In genomic region chr1:151343571-151344282, GRCm38 (mm10) we compare ENCODE assay signal across 7 mouse cellular contexts. TPM values are rescaled to one million over a fixed set of nuclear protein-coding genes. Genes with fewer than 3 reads are reported as not detected.
DNase-seq lines count a peak whose midpoint lies in the region; ATAC-seq and TF ChIP-seq lines count a peak whose summit lies in the region.

No protein-coding gene starts in this region.

- DNase-seq in adipocyte (ENCODE audit: low spot score) = peak; percentile 30
- no peak for DNase-seq in forebrain, embryonic 11.5 days (ENCODE audit: low spot score)
- DNase-seq in lung, postnatal 0 days (ENCODE audit: low spot score) = peak; percentile 42
- peak; percentile 19 to 42 for DNase-seq in spleen, adult 18-20 months
- DNase-seq in testis, postnatal 10 days (ENCODE audit: low spot score) = no peak

- H3K9me3 ChIP-seq in ES-Bruce4 (replicated peaks; ENCODE audit: control insufficient read depth, insufficient read depth, low read length, poor library complexity, severe bottlenecking) = no peaks in the 10 kb centered on the region
- no peaks in the 10 kb centered on the region for H3K9me3 ChIP-seq in forebrain, embryonic 11.5 days (ENCODE audit: control insufficient read depth, low read length)
- no peaks in the 10 kb centered on the region for H3K9me3 ChIP-seq in intestine, postnatal 0 days (ENCODE audit: control insufficient read depth)
- H3K9me3 ChIP-seq in lung, postnatal 0 days (ENCODE audit: low read length) = no peaks in the 10 kb centered on the region

- TF ChIP-seq CTCF in ES-Bruce4 (IDR thresholded peaks at IDR 0.05; ENCODE audit: low read depth, low read length) = no peak
- peak; percentile 52 for TF ChIP-seq CTCF in intestine, postnatal 0 days (IDR thresholded peaks at IDR 0.05; ENCODE audit: low read depth)
- TF ChIP-seq CTCF in lung, postnatal 0 days (IDR thresholded peaks at IDR 0.05) = peak; percentile 45

- no peaks in the 10 kb centered on the region for H3K27me3 ChIP-seq in ES-Bruce4 (ENCODE audit: control insufficient read depth, insufficient read depth, low read length, poor library complexity, severe bottlenecking)
- no peaks in the 10 kb centered on the region for H3K27me3 ChIP-seq in forebrain, embryonic 11.5 days (ENCODE audit: control insufficient read depth, insufficient read depth, low read length)
- H3K27me3 ChIP-seq in intestine, postnatal 0 days (replicated peaks; ENCODE audit: control insufficient read depth, insufficient read depth, low read length) = no peaks in the 10 kb centered on the region
- H3K27me3 ChIP-seq in lung, postnatal 0 days (replicated peaks; ENCODE audit: insufficient read depth, low read length) = no peaks in the 10 kb centered on the region

- WGBS in forebrain, embryonic 11.5 days = 1% methylated on average over 17 of the region's 17 CpGs
- WGBS in intestine, postnatal 0 days = 2% methylated on average over 17 of the region's 17 CpGs
- WGBS in lung, postnatal 0 days = under 1% methylated on average over 14 of the region's 17 CpGs

- H3K4me2 ChIP-seq in forebrain, embryonic 11.5 days (ENCODE audit: low read depth, low read length, severe bottlenecking) = peak overlapping the region; percentile 67
- H3K4me2 ChIP-seq in intestine, postnatal 0 days (replicated peaks; ENCODE audit: low read depth) = peak overlapping the region; percentile 74
- peak overlapping the region; percentile 86 for H3K4me2 ChIP-seq in lung, postnatal 0 days (replicated peaks; ENCODE audit: low read depth, low read length)

- peak overlapping the region; percentile 41; the same call in 1 of the 2 replicates for H3K9ac ChIP-seq in ES-Bruce4 (ENCODE audit: low read depth, poor library complexity, severe bottlenecking)
- peak overlapping the region; percentile 96 for H3K9ac ChIP-seq in forebrain, embryonic 11.5 days (ENCODE audit: low read length)
- H3K9ac ChIP-seq in intestine, postnatal 0 days (ENCODE audit: low read depth, low read length) = peak overlapping the region; percentile 93; the same call in 1 of the 2 replicates
- peak overlapping the region; percentile 20; the same call in 1 of the 2 replicates for H3K9ac ChIP-seq in lung, postnatal 0 days (replicated peaks; ENCODE audit: low read depth)

- 0 out of 2 replicates have a peak overlapping the region, but pooled peaks have one; percentile 41 for H3K27ac ChIP-seq in ES-Bruce4 (ENCODE audit: insufficient read depth, low read length)
- no peak overlapping the region for H3K27ac ChIP-seq in forebrain, embryonic 11.5 days (ENCODE audit: low read depth, low read length)
- H3K27ac ChIP-seq in intestine, postnatal 0 days (ENCODE audit: low read depth, low read length) = peak overlapping the region; percentile 96
- peak overlapping the region; percentile 92 for H3K27ac ChIP-seq in lung, postnatal 0 days (ENCODE audit: low read length)

- TF ChIP-seq EP300 in ES-Bruce4 (IDR thresholded peaks at IDR 0.05; ENCODE audit: insufficient read depth, low read depth, low read length) = no peak
- no peak for TF ChIP-seq EP300 in lung, postnatal 0 days (IDR thresholded peaks at IDR 0.05)

- H3K4me1 ChIP-seq in ES-Bruce4 (ENCODE audit: control insufficient read depth, insufficient read depth, low read length) = no peaks in the 10 kb centered on the region
- peaks cover 5% of the 10 kb centered on the region; the same call in 1 of the 2 replicates for H3K4me1 ChIP-seq in forebrain, embryonic 11.5 days (replicated peaks; ENCODE audit: control insufficient read depth, insufficient read depth, low read length)
- peaks cover 12% of the 10 kb centered on the region; the same call in 1 of the 2 replicates for H3K4me1 ChIP-seq in intestine, postnatal 0 days (replicated peaks; ENCODE audit: control insufficient read depth, insufficient read depth, low read length)
- H3K4me1 ChIP-seq in lung, postnatal 0 days (ENCODE audit: insufficient read depth, low read depth, low read length) = peaks cover 10% of the 10 kb centered on the region; the same call in 1 of the 2 replicates

- no peak for TF ChIP-seq POLR2A in ES-Bruce4 (IDR thresholded peaks at IDR 0.05; ENCODE audit: insufficient read depth, low read length)

- peak overlapping the region; percentile 87 for H3K4me3 ChIP-seq in ES-Bruce4 (ENCODE audit: low read depth, low read length)
- peak overlapping the region; percentile 94 for H3K4me3 ChIP-seq in forebrain, embryonic 11.5 days (ENCODE audit: low read depth, low read length)
- peak overlapping the region; percentile 95 for H3K4me3 ChIP-seq in intestine, postnatal 0 days (ENCODE audit: low read depth, low read length)
- peak overlapping the region; percentile 84 for H3K4me3 ChIP-seq in lung, postnatal 0 days (ENCODE audit: low read depth, low read length)

- H3K36me3 ChIP-seq in ES-Bruce4 (ENCODE audit: control insufficient read depth, insufficient read depth, low read length, poor library complexity, severe bottlenecking) = no peaks in the 10 kb centered on the region
- H3K36me3 ChIP-seq in forebrain, embryonic 11.5 days (ENCODE audit: control insufficient read depth, insufficient read depth, low read length) = no peaks in the 10 kb centered on the region
- no peaks in the 10 kb centered on the region for H3K36me3 ChIP-seq in intestine, postnatal 0 days (ENCODE audit: control insufficient read depth, insufficient read depth)
- no peaks in the 10 kb centered on the region for H3K36me3 ChIP-seq in lung, postnatal 0 days (ENCODE audit: insufficient read depth, low read length)

- ATAC-seq in forebrain, embryonic 11.5 days (replicated peaks; ENCODE audit: low FRiP score) = no peak
- no peak for ATAC-seq in intestine, postnatal 0 days
- no peak for ATAC-seq in lung, postnatal 0 days

RNA-seq across cellular contexts. Expression of gene Ivns1abp, which starts 0.6 kb away (rescaled TPM):
- 140 and 156 TPM in 2 replicates for polyA plus RNA-seq in ES-Bruce4 (2011; ENCODE audit: insufficient read depth, insufficient read length, low read depth, missing spikeins)
- 468 and 472 TPM in 2 replicates for polyA plus RNA-seq in forebrain, embryonic 11.5 days (2014; fragmentation: Nextera tagmentation; extraction: Ambion mirVana)
- 101 and 107 TPM in 2 replicates for polyA plus RNA-seq in intestine, postnatal 0 days (2015; fragmentation: Nextera tagmentation; extraction: Ambion mirVana)
- 107 and 117 TPM in 2 replicates for polyA plus RNA-seq in lung, postnatal 0 days (2015; fragmentation: Nextera tagmentation; extraction: Ambion mirVana)

Comparison
In these comparisons a context has a peak if more than half of its experiments do, and no peak if none do; other contexts are left out.
1. H3K9ac ChIP-seq: peak in every context shown above with its lines; median percentile 96 in forebrain, embryonic 11.5 days; 93 in intestine, postnatal 0 days; 41 in ES-Bruce4; 20 in lung, postnatal 0 days.
2. DNase-seq: peak in adipocyte (single experiment), lung, postnatal 0 days (single experiment) and spleen, adult 18-20 months (2 of 2); none in forebrain, embryonic 11.5 days (single experiment) and testis, postnatal 10 days (single experiment).
3. Peak in every context shown above with its lines, with median percentiles within 50 percentile points of each other: H3K4me3 ChIP-seq and H3K4me2 ChIP-seq.